Mouse (Mus musculus): ENCODE measurements around the gene Ifi202b.
"Not testable (repeated sequence)": the region's sequence is repeated elsewhere in the genome, so short reads cannot be mapped to it uniquely, and the experiment has no call there.

DNA sequence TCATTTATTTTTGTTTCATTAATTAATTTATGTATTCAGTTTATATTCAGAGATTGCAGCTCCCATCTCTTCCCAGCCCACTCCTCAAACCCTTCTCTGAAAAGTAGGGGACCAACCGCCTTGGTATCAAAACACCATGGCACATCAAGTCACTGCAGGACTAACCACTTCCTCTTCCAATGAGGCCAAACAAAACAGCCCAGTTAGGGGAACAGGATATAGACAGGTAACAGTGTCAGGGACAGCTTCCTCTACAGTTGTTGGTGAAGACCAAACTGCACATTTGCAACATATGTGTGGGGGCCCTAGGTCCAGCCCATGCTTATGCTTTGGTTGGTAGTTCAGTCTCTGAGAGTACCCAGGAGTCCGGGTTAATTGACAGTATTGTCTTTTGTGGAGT is 33.5 kb downstream of the Ifi202b start:
- TF ChIP-seq POLR2A (IDR thresholded peaks at IDR 0.05; ENCODE audit: low read depth, low read length); CTCF (IDR thresholded peaks at IDR 0.05; ENCODE audit: extremely low read depth, insufficient read depth, insufficient read length, insufficient replicate concordance): not testable (repeated sequence)
